Mouse (Mus musculus): ENCODE data around the gene Fgf8.

DNA sequence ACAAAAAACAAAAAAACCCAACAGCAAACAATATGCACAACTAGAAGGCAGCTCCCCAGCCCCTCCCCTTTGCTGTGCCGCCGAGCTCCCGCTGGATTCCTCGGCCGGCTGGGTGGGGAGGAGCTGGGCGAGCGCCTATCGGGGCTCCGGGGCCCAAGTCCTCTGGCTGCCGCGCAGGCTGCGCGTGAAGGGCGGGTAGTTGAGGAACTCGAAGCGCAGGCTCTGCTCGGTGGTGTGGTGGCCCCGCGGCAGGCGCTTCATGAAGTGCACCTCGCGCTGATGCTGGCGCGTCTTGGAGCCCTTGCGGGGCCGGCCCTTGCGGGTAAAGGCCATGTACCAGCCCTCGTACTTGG is 5.9 kb downstream of the Fgf8 start:
- no peak for TF ChIP-seq CTCF (IDR thresholded peaks at IDR 0.05; ENCODE audit: insufficient read depth, low read length)
- no peak for TF ChIP-seq POLR2A (IDR thresholded peaks at IDR 0.05; ENCODE audit: borderline replicate concordance, extremely low read depth, low read depth, low read length)

Data from lung, adult 2 months (tissue).